Mouse (Mus musculus): ENCODE results near the gene Gm28043. TPM values are rescaled to one million over a fixed set of nuclear protein-coding genes. Genes with fewer than 3 reads are reported as not detected.

Gm28043 gene
- polyA plus RNA-seq, 1 experiment, result 0.48 TPM

- H3K4me1 ChIP-seq (ENCODE audit: control insufficient read depth, insufficient read depth, insufficient read length, low read length), result 0 out of 2 replicates have a peak, but pooled peaks cover 3% of the 10 kb centered on the region
- H3K4me3 ChIP-seq (ENCODE audit: insufficient read depth, low read depth, low read length), result no peak overlapping the region
- H3K27ac ChIP-seq (replicated peaks; ENCODE audit: low read depth, low read length), result no peak overlapping the region
These were observed 26.3 kb downstream of the Gm28043 start for GRCm38 (mm10) chr17:29640971-29641370.

GRCm38 (mm10) chr17:29642219-29642618 is 27.5 kb downstream of the Gm28043 start:
- Histone ChIP-seq H3K27ac (replicated peaks; ENCODE audit: low read depth, low read length) (no peak overlapping the region), H3K4me1 (ENCODE audit: control insufficient read depth, insufficient read depth, insufficient read length, low read length) (0 out of 2 replicates have a peak, but pooled peaks cover 3% of the 10 kb centered on the region), H3K4me3 (ENCODE audit: insufficient read depth, low read depth, low read length) (no peak overlapping the region)

GRCm38 (mm10) chr17:29658249-29658648 is 43.6 kb downstream of the Gm28043 start:
- Histone ChIP-seq H3K27ac (replicated peaks; ENCODE audit: low read depth, low read length) (no peak overlapping the region), H3K4me3 (ENCODE audit: insufficient read depth, low read depth, low read length) (no peak overlapping the region), H3K4me1 (ENCODE audit: control insufficient read depth, insufficient read depth, insufficient read length, low read length) (no peaks in the 10 kb centered on the region; the same call in 1 of the 2 replicates)

- Histone ChIP-seq H3K4me3 (ENCODE audit: insufficient read depth, low read depth, low read length) (peak within 1 kb of the TSS; percentile 77), H3K4me1 (ENCODE audit: control insufficient read depth, insufficient read depth, insufficient read length, low read length) (no peaks in the 10 kb centered on the region; the same call in 1 of the 2 replicates), H3K27ac (replicated peaks; ENCODE audit: low read depth, low read length) (peak within 1 kb of the TSS; percentile 72)
These were observed 45.5 kb downstream of the Gm28043 start, which contains the start of gene Cmtr1 for GRCm38 (mm10) chr17:29660076-29660761. Gene Cmtr1 (plus strand): TSS chr17:29660595.

- H3K4me1 ChIP-seq (ENCODE audit: control insufficient read depth, insufficient read depth, insufficient read length, low read length), result no peaks in the 10 kb centered on the region; the same call in 1 of the 2 replicates
- H3K4me3 ChIP-seq (ENCODE audit: insufficient read depth, low read depth, low read length), result peak overlapping the region; percentile 77
- peak overlapping the region; percentile 72 for H3K27ac ChIP-seq (replicated peaks; ENCODE audit: low read depth, low read length)
These were observed 46.2 kb downstream of the Gm28043 start for GRCm38 (mm10) chr17:29660762-29661391.

GRCm38 (mm10) chr17:29662145-29662544 is 47.5 kb downstream of the Gm28043 start:
- no peak overlapping the region for H3K4me3 ChIP-seq (ENCODE audit: insufficient read depth, low read depth, low read length)
- no peaks in the 10 kb centered on the region; the same call in 1 of the 2 replicates for H3K4me1 ChIP-seq (ENCODE audit: control insufficient read depth, insufficient read depth, insufficient read length, low read length)
- no peak overlapping the region for H3K27ac ChIP-seq (replicated peaks; ENCODE audit: low read depth, low read length)

GRCm38 (mm10) chr17:29668051-29668986 is 53.6 kb downstream of the Gm28043 start:
- peaks cover 3% of the 10 kb centered on the region; the same call in 1 of the 2 replicates for H3K4me1 ChIP-seq (ENCODE audit: control insufficient read depth, insufficient read depth, insufficient read length, low read length)
- no peak overlapping the region for H3K4me3 ChIP-seq (ENCODE audit: insufficient read depth, low read depth, low read length)
- H3K27ac ChIP-seq (replicated peaks; ENCODE audit: low read depth, low read length), result no peak overlapping the region

GRCm38 (mm10) chr17:29669030-29669429 is 54.4 kb downstream of the Gm28043 start:
- no peak overlapping the region for H3K27ac ChIP-seq (replicated peaks; ENCODE audit: low read depth, low read length)
- no peak overlapping the region for H3K4me3 ChIP-seq (ENCODE audit: insufficient read depth, low read depth, low read length)
- H3K4me1 ChIP-seq (ENCODE audit: control insufficient read depth, insufficient read depth, insufficient read length, low read length), result peaks cover 3% of the 10 kb centered on the region; the same call in 1 of the 2 replicates

- H3K4me3 ChIP-seq (ENCODE audit: insufficient read depth, low read depth, low read length), result no peak overlapping the region
- H3K27ac ChIP-seq (replicated peaks; ENCODE audit: low read depth, low read length), result no peak overlapping the region
- H3K4me1 ChIP-seq (ENCODE audit: control insufficient read depth, insufficient read depth, insufficient read length, low read length), result peaks cover 3% of the 10 kb centered on the region; the same call in 1 of the 2 replicates
These were observed 55.3 kb downstream of the Gm28043 start for GRCm38 (mm10) chr17:29669936-29670335.

- H3K4me3 ChIP-seq (ENCODE audit: insufficient read depth, low read depth, low read length), result no peak overlapping the region
- H3K4me1 ChIP-seq (ENCODE audit: control insufficient read depth, insufficient read depth, insufficient read length, low read length), result peaks cover 3% of the 10 kb centered on the region; the same call in 1 of the 2 replicates
- H3K27ac ChIP-seq (replicated peaks; ENCODE audit: low read depth, low read length), result no peak overlapping the region
These were observed 56.3 kb downstream of the Gm28043 start for GRCm38 (mm10) chr17:29671021-29671420.

GRCm38 (mm10) chr17:29673325-29673724 is 58.6 kb downstream of the Gm28043 start:
- no peak overlapping the region for H3K4me3 ChIP-seq (ENCODE audit: insufficient read depth, low read depth, low read length)
- H3K4me1 ChIP-seq (ENCODE audit: control insufficient read depth, insufficient read depth, insufficient read length, low read length), result peaks cover 3% of the 10 kb centered on the region; the same call in 1 of the 2 replicates
- H3K27ac ChIP-seq (replicated peaks; ENCODE audit: low read depth, low read length), result no peak overlapping the region

GRCm38 (mm10) chr17:29678526-29678925 is 63.9 kb downstream of the Gm28043 start:
- Histone ChIP-seq H3K27ac (replicated peaks; ENCODE audit: low read depth, low read length) (no peak overlapping the region), H3K4me1 (ENCODE audit: control insufficient read depth, insufficient read depth, insufficient read length, low read length) (no peaks in the 10 kb centered on the region), H3K4me3 (ENCODE audit: insufficient read depth, low read depth, low read length) (no peak overlapping the region)

GRCm38 (mm10) chr17:29679038-29679767 is 64.5 kb downstream of the Gm28043 start:
- no peak overlapping the region for H3K27ac ChIP-seq (replicated peaks; ENCODE audit: low read depth, low read length)
- H3K4me1 ChIP-seq (ENCODE audit: control insufficient read depth, insufficient read depth, insufficient read length, low read length), result no peaks in the 10 kb centered on the region
- no peak overlapping the region for H3K4me3 ChIP-seq (ENCODE audit: insufficient read depth, low read depth, low read length)

GRCm38 (mm10) chr17:29680174-29680573 is 65.5 kb downstream of the Gm28043 start:
- H3K4me3 ChIP-seq (ENCODE audit: insufficient read depth, low read depth, low read length), result no peak overlapping the region
- H3K4me1 ChIP-seq (ENCODE audit: control insufficient read depth, insufficient read depth, insufficient read length, low read length), result no peaks in the 10 kb centered on the region
- H3K27ac ChIP-seq (replicated peaks; ENCODE audit: low read depth, low read length), result no peak overlapping the region

Data from brown adipose tissue, adult 24 weeks (tissue).